Mouse (Mus musculus) 3134 (cell line): Measurements from ENCODE around the gene Wrap73.

ENCODE experiments used
- DNase-seq: peaks from one replicate; pipeline ENCODE4 v3.0.0-alpha.2; 2011; ENCODE audit warnings: low spot score; ENCODE audit not compliant: insufficient read length; ENCODE audit errors: extremely low read depth

Gene Wrap73

DNA sequence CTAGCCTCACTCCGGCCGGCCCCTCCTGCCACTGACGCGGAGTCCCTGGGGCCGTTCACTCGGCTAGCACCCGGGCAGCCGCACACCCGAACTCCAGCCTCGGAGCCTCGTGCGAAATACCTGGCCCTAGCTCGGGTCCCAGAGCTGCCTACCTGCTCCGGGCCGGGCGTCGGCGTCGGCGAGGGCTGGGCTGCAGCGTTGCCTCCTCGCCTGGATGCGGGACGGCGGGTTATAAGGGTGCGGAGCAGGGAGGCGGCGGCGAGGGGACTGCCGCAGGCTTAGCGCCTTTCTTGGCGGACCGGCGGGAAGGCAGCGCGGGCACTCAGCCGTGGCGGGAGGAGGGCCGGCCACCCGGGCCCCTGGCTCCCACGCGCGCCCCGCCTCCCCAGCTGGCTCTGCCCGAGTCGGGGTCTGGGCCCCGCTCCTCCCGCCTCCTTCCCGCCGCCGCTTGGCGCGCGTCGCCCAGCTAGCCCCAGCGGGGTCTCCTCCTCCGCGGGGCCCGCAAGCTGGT, 2.4 kb upstream of the Wrap73 start:
- no peak for DNase-seq

- no peak for DNase-seq
Observed at GRCm38 (mm10) chr4:154140182-154140212, 2.2 kb upstream of the Wrap73 start, which contains the start of gene Trp73. Gene Trp73 (minus strand): TSS chr4:154140208.

DNA sequence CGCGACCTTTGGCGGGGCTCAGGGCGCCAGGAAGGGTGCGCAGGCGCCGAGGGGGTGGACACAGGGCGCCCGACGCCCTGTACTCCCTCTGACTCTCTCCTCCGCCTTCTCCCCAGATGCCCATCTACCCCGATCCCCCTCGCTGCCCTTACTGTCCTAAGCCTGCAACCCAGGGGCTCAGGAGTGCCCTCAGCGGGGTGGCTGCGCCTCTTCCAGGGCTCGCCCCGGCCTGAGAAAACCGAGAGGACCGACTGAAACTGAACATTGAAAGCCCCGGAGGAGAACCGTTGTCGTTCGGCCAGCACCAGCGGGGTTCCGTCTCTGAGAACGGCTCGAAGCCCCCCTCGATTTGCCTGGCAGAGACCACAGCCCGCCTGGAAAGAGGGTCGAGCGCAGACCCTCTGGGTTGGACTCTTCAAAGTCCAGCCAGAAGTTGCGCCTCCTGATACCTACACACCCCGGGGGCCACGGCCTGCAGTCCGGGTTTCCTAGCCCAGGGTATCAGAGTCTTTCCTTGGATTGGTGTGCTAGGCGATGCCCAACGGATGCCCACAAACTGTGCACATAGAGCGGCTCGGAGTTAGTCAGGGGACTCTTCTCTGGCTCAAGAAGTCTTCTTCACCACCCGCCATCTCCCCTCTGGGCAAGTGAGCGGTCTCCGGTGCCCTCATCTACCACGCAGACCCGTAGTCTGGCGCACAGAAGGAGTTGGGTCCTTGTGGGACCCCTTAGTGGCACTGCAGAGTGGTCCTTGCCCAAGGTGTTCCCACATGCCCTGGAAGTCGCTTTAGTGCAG, 1.8 kb upstream of the Wrap73 start:
- no peak for DNase-seq

GRCm38 (mm10) chr4:154141009-154141867, 934 bp upstream of the Wrap73 start:
- DNase-seq = no peak

DNA sequence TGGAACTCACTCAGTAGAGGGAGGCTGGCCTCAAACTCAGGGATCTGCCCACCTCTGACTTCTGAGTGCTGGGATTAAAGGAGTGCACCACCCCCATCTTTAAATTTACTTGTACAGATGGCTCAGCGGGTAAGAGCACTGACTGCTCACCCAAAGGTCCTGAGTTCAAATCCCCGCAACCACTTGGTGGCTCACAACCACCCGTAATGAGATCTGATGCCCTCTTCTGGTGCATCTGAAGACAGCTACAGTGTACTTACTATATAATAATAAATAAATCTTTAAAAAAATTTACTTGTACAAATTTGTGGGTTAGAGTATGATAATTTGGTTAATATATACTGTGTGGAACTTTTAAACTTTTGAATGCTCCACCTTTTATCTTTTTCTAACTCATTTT, 2.5 kb downstream of the Wrap73 start:
- no peak for DNase-seq

GRCm38 (mm10) chr4:154146342-154146741, 4.2 kb downstream of the Wrap73 start:
- no peak for DNase-seq

- DNase-seq = no peak
Observed at GRCm38 (mm10) chr4:154154104-154154503, 11.9 kb downstream of the Wrap73 start.

- DNase-seq = no peak
Observed at GRCm38 (mm10) chr4:154156050-154156449, 13.9 kb downstream of the Wrap73 start.

DNA sequence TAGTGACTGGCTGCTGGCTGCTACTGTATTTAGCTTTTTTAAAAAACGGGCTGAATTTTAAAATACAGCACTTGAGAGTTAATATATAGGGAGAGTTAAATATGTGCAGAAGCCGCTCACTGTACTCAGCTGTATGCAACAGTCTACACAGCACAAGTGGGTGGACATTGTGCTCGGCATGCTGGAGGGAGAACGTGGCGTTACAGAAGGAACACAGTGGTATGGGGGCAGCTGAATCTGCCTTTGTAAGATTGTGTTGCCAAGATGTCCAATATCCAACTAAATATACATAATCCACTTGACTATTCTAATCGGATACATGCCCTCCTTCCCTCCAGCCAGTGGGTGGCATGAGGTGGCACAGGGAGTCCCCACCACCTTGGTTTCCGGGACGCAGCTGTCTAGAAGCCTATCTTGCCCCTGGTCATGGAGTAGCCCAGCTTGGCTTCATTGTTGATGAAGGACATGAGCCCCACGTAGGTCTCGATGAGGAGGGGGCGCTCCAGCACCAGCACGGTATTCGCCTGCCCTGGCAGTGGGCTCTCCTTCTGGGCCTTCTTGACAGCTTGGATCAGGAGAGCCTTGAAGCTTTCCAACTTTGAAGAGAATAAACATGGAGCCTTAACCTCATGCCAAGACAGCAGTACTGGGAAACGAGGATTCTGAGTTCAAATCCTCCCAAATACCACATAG, 15.9 kb downstream of the Wrap73 start:
- no peak for DNase-seq

DNA sequence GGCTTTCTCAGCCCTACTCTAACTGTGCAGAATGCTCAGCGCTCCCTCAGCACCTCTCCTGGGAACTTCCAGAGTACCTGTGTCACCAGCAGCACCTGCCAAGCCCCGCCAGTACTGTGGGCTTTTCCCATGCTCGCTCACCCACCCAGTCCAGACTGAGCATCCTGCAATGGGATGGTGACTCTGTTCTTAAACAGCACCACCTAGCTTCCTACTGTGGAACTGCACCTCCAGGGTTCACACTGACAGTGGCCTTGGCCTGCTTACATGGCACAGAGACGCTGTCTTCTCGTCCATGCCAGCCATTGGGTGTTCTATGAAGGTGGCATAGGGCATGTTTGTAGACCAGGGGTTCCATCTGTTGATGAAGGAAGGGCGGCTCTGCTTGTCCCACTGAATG, 16.8 kb downstream of the Wrap73 start:
- DNase-seq = peak; percentile 48

GRCm38 (mm10) chr4:154159961-154160537, 17.9 kb downstream of the Wrap73 start:
- DNase-seq = peak; percentile 46

DNA sequence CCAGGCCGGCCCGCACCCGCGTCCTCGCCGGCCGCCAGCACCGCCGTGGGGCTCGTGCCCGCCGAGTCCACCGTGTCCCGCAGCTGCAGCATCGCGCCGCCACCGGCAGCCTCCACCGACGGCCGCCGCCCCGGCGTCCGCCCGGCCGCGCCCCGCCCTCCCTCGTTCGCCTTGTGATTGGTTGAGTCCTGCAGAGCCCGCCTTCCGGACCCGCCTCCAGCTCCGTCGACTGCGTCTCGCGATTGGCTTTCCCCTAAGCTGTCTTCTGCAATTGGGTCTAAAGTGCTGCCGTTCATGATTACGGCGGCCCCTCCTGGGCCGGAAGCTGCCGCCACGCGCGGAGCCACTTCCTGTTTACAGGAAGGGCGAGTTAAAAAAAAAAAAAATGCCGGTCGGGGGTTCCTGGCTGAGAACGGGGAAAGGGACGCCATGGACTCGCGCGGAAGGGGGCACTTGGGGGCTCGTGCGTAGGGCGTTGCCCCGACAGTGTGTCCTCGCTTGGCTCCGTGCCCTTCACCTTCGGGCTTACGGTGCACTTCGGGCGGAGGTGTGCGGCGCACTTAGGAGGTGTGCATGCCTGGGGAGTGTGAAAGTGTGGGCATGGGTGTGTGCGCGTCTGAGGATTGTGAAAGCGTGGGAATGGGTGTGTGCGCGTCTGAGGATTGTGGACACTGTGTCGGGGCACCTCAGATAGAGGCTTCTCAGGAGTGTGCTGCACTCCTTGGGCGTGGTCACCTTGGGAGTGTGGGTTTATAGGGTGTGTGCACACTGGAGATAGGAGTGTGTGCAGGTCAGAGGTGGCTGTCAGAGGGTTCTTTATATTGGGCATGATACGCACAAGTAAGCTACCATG, 18.6 kb downstream of the Wrap73 start, which contains the start of gene Tprgl:
Tprgl (minus strand) TSS at position 129 of the 853 bp plus-strand sequence.
- DNase-seq = peak; percentile 93

GRCm38 (mm10) chr4:154163296-154163695, 21.1 kb downstream of the Wrap73 start:
- DNase-seq = no peak

DNA sequence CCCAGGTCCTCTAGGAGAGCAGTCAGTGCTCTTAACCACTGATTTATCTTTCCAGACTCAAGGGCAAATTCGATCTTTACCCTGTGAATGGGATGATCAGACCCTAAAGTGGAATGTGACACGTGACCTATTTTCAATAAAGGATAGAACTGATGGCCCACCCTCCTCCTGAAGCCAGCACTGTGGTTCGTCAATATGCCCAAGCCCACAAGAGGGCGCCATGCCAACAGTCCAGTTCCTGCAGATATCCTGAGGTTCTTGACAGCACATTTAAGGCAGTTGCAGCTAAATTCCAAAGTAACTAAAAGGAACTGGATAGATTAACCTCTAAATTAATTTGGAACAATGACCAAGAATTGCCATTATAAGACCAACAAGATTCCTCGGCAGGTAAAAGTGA, 24.9 kb downstream of the Wrap73 start:
- DNase-seq = no peak

DNA sequence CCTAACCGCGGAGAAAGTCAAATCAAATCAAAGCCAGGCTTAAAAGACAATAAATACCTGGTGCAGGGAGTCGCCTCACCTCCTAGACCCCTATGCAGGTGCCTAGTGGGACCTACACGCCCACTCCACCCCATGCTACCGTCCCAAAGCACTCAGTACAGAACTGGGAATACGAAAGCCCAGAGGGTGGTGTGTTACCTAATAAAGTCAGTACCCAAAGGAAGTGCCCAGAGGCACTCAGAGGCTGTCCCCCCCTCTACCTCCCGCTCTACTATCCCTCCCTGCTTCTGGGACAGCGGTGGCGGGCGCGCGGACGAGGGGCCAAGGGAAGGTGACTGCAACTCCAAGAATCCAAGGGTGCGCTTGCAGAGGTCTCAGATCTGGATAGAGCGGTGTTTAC, 27.8 kb downstream of the Wrap73 start:
- DNase-seq = no peak

DNA sequence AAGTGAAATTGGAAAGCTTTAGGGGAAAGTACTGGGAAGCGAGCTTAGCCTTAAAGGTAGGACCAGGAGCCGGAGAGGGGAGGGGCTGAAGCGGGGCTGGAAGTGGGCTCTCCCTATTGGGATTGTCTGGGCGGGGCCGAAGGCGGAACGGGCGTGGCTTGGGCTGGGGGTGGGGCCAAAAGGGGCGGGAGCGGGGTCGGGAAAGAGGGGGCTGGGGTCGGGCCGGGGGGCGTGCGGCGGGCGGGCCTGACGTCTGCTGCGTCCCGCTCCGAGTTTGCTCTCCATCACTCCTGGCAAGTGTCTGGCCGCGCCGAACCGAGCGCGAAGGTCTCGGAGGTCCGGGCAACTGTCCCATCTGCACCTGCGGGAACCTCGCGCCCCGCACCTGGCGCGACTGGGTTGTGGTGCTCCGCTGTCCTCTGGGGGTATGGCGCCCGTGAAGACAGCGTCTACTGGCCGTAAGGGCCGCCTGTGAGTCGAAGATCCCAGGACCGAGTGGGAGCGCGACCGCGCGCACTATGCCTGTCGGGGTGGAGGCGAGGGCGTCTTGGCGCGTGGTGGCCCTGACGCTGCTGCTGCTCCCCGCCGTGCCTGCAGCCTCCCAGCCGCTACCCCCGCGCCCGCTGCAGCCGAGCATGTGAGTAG, 28.5 kb downstream of the Wrap73 start, which contains the start of gene Megf6:
Megf6 (plus strand) TSS at position 225 of the 645 bp plus-strand sequence.
- no peak for DNase-seq

GRCm38 (mm10) chr4:154171151-154171930, 29.2 kb downstream of the Wrap73 start:
- no peak for DNase-seq

DNA sequence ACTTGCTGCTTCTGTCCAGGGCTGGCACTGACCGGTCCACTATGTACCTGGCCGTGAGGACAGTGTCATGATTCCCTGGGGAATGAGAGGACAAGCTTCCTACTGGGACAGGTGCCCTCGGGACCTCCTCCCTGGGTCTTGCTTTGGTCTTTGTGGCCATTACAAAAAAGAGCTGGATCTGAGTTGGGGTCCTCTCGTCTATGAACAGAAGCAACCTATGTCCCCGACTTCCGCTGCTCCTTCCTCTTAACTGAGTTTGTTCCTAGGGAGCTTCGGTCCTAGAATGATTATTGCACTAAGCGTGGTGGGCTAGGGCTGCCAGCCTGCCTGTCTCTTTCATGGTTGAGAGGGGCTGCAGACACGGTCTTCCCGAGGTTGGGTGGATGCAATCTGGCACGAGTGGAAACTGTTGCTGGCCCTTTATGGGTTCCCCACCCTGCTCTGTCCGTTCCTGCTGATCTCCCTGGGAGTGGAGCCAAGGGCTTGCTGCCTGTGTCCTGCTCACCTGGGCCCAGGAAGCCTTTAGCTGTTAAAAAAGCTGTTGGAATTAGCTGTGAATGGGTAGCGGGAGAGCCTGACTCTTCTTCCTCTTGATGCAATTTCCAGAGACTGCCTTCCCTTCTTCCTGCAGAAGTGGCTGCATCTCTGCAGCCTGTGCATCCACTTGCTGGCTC, 29.9 kb downstream of the Wrap73 start:
- no peak for DNase-seq
